Mouse (Mus musculus): ENCODE measurements around the gene Rrp8. TPM values are rescaled to one million over a fixed set of nuclear protein-coding genes. Genes with fewer than 3 reads are reported as not detected.
A peak's percentile ranks its signal among the peaks of the same experiment; 100 is the strongest.
"Not testable (repeated sequence)": the region's sequence is repeated elsewhere in the genome, so short reads cannot be mapped to it uniquely, and the experiment has no call there.

Gene Rrp8
- polyA plus RNA-seq, 1 experiment from 2014 or later = 44.0 TPM

GRCm38 (mm10) chr7:105743246-105743925, 6.2 kb upstream of the Rrp8 start:
- H3K36me3 ChIP-seq = peaks cover 54% of the 10 kb centered on the region
- H3K27ac ChIP-seq; ATAC-seq (ENCODE audit: low FRiP score, low read depth); H3K9me3 ChIP-seq; H3K27me3 ChIP-seq: not testable (repeated sequence)
- peak overlapping the region; percentile 86 for H3K4me2 ChIP-seq (replicated peaks)
- peak overlapping the region; percentile 93 for H3K4me3 ChIP-seq
- 34% methylated on average over 20 of the region's 20 CpGs for WGBS
- H3K9ac ChIP-seq = peak overlapping the region; percentile 92
- peaks cover 26% of the 10 kb centered on the region for H3K4me1 ChIP-seq

- H3K27me3 ChIP-seq; ATAC-seq (ENCODE audit: low FRiP score, low read depth); H3K27ac ChIP-seq; H3K9ac ChIP-seq; H3K9me3 ChIP-seq: not testable (repeated sequence)
- Histone ChIP-seq H3K4me3 (peak overlapping the region; percentile 93), H3K4me2 (replicated peaks) (peak overlapping the region; percentile 86), H3K4me1 (peaks cover 33% of the 10 kb centered on the region), H3K36me3 (peaks cover 49% of the 10 kb centered on the region)
- WGBS = 87% methylated on average over 7 of the region's 7 CpGs
These were observed 5.5 kb upstream of the Rrp8 start for GRCm38 (mm10) chr7:105742539-105743215.

GRCm38 (mm10) chr7:105741978-105742377, 4.8 kb upstream of the Rrp8 start:
- peaks cover 46% of the 10 kb centered on the region for H3K36me3 ChIP-seq
- 89% methylated on average over 9 of the region's 9 CpGs for WGBS

GRCm38 (mm10) chr7:105740851-105741250, 3.7 kb upstream of the Rrp8 start:
- Histone ChIP-seq H3K4me2 (replicated peaks) (no peak overlapping the region), H3K9me3 (no peaks in the 10 kb centered on the region), H3K27ac (no peak overlapping the region), H3K36me3 (peaks cover 36% of the 10 kb centered on the region), H3K4me3 (no peak overlapping the region), H3K27me3 (no peaks in the 10 kb centered on the region), H3K4me1 (peaks cover 36% of the 10 kb centered on the region), H3K9ac (no peak overlapping the region)
- 86% methylated on average over 6 of the region's 6 CpGs for WGBS
- no peak for ATAC-seq (ENCODE audit: low FRiP score, low read depth)

More at GRCm38 (mm10) chr7:105741978-105742377, 4.8 kb upstream of the Rrp8 start:
- peaks cover 36% of the 10 kb centered on the region for H3K4me1 ChIP-seq
- no peak overlapping the region for H3K4me3 ChIP-seq
- ATAC-seq (ENCODE audit: low FRiP score, low read depth) = no peak
- H3K27me3 ChIP-seq = no peaks in the 10 kb centered on the region
- no peak overlapping the region for H3K9ac ChIP-seq
- H3K9me3 ChIP-seq = no peaks in the 10 kb centered on the region
- no peak overlapping the region for H3K27ac ChIP-seq
- no peak overlapping the region for H3K4me2 ChIP-seq (replicated peaks)

GRCm38 (mm10) chr7:105740089-105740795, 3.1 kb upstream of the Rrp8 start:
- peaks cover 37% of the 10 kb centered on the region for H3K4me1 ChIP-seq
- WGBS = 88% methylated on average over 13 of the region's 13 CpGs
- no peak overlapping the region for H3K4me2 ChIP-seq (replicated peaks)
- no peaks in the 10 kb centered on the region for H3K27me3 ChIP-seq
- H3K4me3 ChIP-seq = no peak overlapping the region
- H3K9ac ChIP-seq = no peak overlapping the region
- no peak for ATAC-seq (ENCODE audit: low FRiP score, low read depth)
- H3K27ac ChIP-seq = no peak overlapping the region
- H3K9me3 ChIP-seq = no peaks in the 10 kb centered on the region
- H3K36me3 ChIP-seq = peaks cover 36% of the 10 kb centered on the region

GRCm38 (mm10) chr7:105738948-105739347, 1.8 kb upstream of the Rrp8 start:
- Histone ChIP-seq H3K4me2 (replicated peaks) (peak overlapping the region; percentile 79), H3K27me3 (no peaks in the 10 kb centered on the region), H3K4me3 (peak overlapping the region; percentile 77), H3K36me3 (peaks cover 46% of the 10 kb centered on the region), H3K27ac (peak overlapping the region; percentile 81), H3K9ac (peak overlapping the region; percentile 57), H3K4me1 (peaks cover 38% of the 10 kb centered on the region), H3K9me3 (no peaks in the 10 kb centered on the region)
- 21% methylated on average over 3 of the region's 3 CpGs for WGBS
- peak; percentile 54 for ATAC-seq (ENCODE audit: low FRiP score, low read depth)

- ATAC-seq (ENCODE audit: low FRiP score, low read depth) = no peak
- Histone ChIP-seq H3K4me2 (replicated peaks) (peak overlapping the region; percentile 79), H3K4me3 (peak overlapping the region; percentile 77)
These were observed 1.1 kb upstream of the Rrp8 start for GRCm38 (mm10) chr7:105738286-105738685.

GRCm38 (mm10) chr7:105737648-105738047, 463 bp upstream of the Rrp8 start:
- peak overlapping the region; percentile 77 for H3K4me3 ChIP-seq
- H3K36me3 ChIP-seq = peaks cover 54% of the 10 kb centered on the region
- no peaks in the 10 kb centered on the region for H3K27me3 ChIP-seq
- peak overlapping the region; percentile 79 for H3K4me2 ChIP-seq (replicated peaks)
- peak overlapping the region; percentile 92 for H3K9ac ChIP-seq
- no peaks in the 10 kb centered on the region for H3K9me3 ChIP-seq
- ATAC-seq (ENCODE audit: low FRiP score, low read depth) = no peak
- peaks cover 31% of the 10 kb centered on the region for H3K4me1 ChIP-seq
- 36% methylated on average over 3 of the region's 3 CpGs for WGBS
- no peak overlapping the region for H3K27ac ChIP-seq

More at GRCm38 (mm10) chr7:105738286-105738685, 1.1 kb upstream of the Rrp8 start:
- Histone ChIP-seq H3K27me3 (no peaks in the 10 kb centered on the region), H3K27ac (peak overlapping the region; percentile 81; the same call in 1 of the 2 replicates), H3K4me1 (peaks cover 35% of the 10 kb centered on the region), H3K9me3 (no peaks in the 10 kb centered on the region), H3K36me3 (peaks cover 53% of the 10 kb centered on the region), H3K9ac (peak overlapping the region; percentile 45; the same call in 1 of the 2 replicates)
- WGBS = 70% methylated on average over 2 of the region's 2 CpGs

GRCm38 (mm10) chr7:105736264-105736901, 802 bp downstream of the Rrp8 start, which contains the start of gene Ilk:
Gene Ilk, plus strand, starts transcription at chr7:105736592.
- H3K27me3 ChIP-seq = no peaks in the 10 kb centered on the region
- peaks cover 54% of the 10 kb centered on the region for H3K36me3 ChIP-seq
- under 1% methylated on average over 59 of the region's 62 CpGs for WGBS

GRCm38 (mm10) chr7:105735464-105735863, 1.7 kb downstream of the Rrp8 start:
- Histone ChIP-seq H3K9ac (peak overlapping the region; percentile 92), H3K36me3 (peaks cover 54% of the 10 kb centered on the region), H3K4me1 (peaks cover 31% of the 10 kb centered on the region), H3K4me2 (replicated peaks) (peak overlapping the region; percentile 79), H3K4me3 (peak overlapping the region; percentile 77)
- ATAC-seq (ENCODE audit: low FRiP score, low read depth); H3K27me3 ChIP-seq; H3K27ac ChIP-seq; H3K9me3 ChIP-seq: not testable (repeated sequence)
- 58% methylated on average over 3 of the region's 4 CpGs for WGBS

More at GRCm38 (mm10) chr7:105736264-105736901, 802 bp downstream of the Rrp8 start, which contains the start of gene Ilk:
- Histone ChIP-seq H3K4me3 (peak within 1 kb of the TSS; percentile 77), H3K4me1 (peaks cover 31% of the 10 kb centered on the region), H3K9me3 (no peaks in the 10 kb centered on the region), H3K9ac (peak within 1 kb of the TSS; percentile 92), H3K4me2 (replicated peaks) (peak within 1 kb of the TSS; percentile 79), H3K27ac (peak within 1 kb of the TSS; percentile 83)
- ATAC-seq (ENCODE audit: low FRiP score, low read depth) = peak; percentile 97

GRCm38 (mm10) chr7:105734826-105735225, 2.4 kb downstream of the Rrp8 start:
- Histone ChIP-seq H3K27ac (no peak overlapping the region), H3K9ac (peak overlapping the region; percentile 92; the same call in 1 of the 2 replicates), H3K9me3 (no peaks in the 10 kb centered on the region), H3K36me3 (peaks cover 54% of the 10 kb centered on the region), H3K4me3 (no peak overlapping the region), H3K4me2 (replicated peaks) (peak overlapping the region; percentile 79), H3K4me1 (peaks cover 31% of the 10 kb centered on the region), H3K27me3 (no peaks in the 10 kb centered on the region)
- WGBS = 89% methylated on average over 8 of the region's 8 CpGs
- no peak for ATAC-seq (ENCODE audit: low FRiP score, low read depth)
